Mouse (Mus musculus): ENCODE data around the gene Il25. TPM values are rescaled to one million over a fixed set of nuclear protein-coding genes. Genes with fewer than 3 reads are reported as not detected.

Gene Il25
- polyA plus RNA-seq, 1 experiment from 2014 or later: not detected

- Histone ChIP-seq H3K27me3 (replicated peaks) (peaks cover 36% of the 10 kb centered on the region), H3K27ac (no peak overlapping the region), H3K9me3 (replicated peaks) (no peaks in the 10 kb centered on the region), H3K4me1 (no peaks in the 10 kb centered on the region), H3K36me3 (no peaks in the 10 kb centered on the region), H3K4me2 (no peak overlapping the region), H3K4me3 (no peak overlapping the region), H3K9ac (no peak overlapping the region)
- ATAC-seq: no peak
- 75% methylated on average over 8 of the region's 8 CpGs for WGBS (ENCODE audit: insufficient replicate concordance)
These were observed 46.2 kb downstream of the Il25 start for GRCm38 (mm10) chr14:54978664-54979063.

DNA sequence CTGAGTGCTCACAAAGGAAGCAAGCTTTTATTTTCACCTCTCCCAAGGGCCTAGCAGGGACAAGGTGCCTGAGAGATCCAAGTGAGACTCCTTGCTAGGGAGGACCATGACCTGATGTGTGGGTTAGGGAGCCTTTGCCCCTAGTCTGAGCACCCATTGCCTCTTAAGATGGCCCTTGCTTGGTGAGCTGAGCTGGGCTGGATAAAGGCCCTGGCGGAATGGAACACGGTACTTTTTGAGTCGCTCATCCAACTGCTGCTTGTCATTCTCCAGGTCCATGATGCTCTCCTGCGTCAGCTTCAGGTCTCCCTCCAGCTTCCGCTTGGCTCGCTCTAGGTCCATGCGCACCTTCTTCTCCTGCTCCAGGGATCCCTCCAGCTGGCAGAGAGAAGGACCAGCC is 49.4 kb downstream of the Il25 start:
- WGBS (ENCODE audit: insufficient replicate concordance): 70% methylated on average over 7 of the region's 7 CpGs
- H3K9me3 ChIP-seq (replicated peaks): no peaks in the 10 kb centered on the region
- H3K9ac ChIP-seq: no peak overlapping the region
- H3K27ac ChIP-seq: no peak overlapping the region
- H3K4me1 ChIP-seq: no peaks in the 10 kb centered on the region
- H3K27me3 ChIP-seq (replicated peaks): peaks cover 30% of the 10 kb centered on the region; the same call in 1 of the 2 replicates
- H3K36me3 ChIP-seq: no peaks in the 10 kb centered on the region
- H3K4me2 ChIP-seq: no peak overlapping the region
- no peak for ATAC-seq
- H3K4me3 ChIP-seq: no peak overlapping the region

MicroRNAs encoded within 50 kb of the gene (microRNA counts, 519-probe panel; counts per million panel counts)
- microRNA mmu-miR-208a: 582 counts per million, percentile 70 among the panel's probes with 10 or more counts
- 582 counts per million, percentile 70 among the panel's probes with 10 or more counts for microRNA mmu-miR-208b

Small RNAs within 50 kb of the gene (microRNA-seq; reads per million reads assigned to microRNA genes)
- 22.1 reads per million, percentile 32 among the genes with 10 or more reads in this experiment for gene Mir208a
- 125 reads per million, percentile 48 among the genes with 10 or more reads in this experiment for gene Mir208b

Other genes starting within 250 kb of the Il25 start
- gene 1700123O20Rik, start 246.5 kb upstream of the Il25 start, polyA plus RNA-seq (2016; fragmentation: Nextera tagmentation; extraction: Ambion mirVana): 51.6 and 53.9 TPM in 2 replicates
- 74.1 and 76.0 TPM in 2 replicates for gene Acin1, start 245.8 kb upstream of the Il25 start, polyA plus RNA-seq (2016; fragmentation: Nextera tagmentation; extraction: Ambion mirVana)
- 0.05 TPM in 1 of 2 replicates, not detected in the other for gene Gm29776, start 233.9 kb upstream of the Il25 start, polyA plus RNA-seq (2016; fragmentation: Nextera tagmentation; extraction: Ambion mirVana)
- gene Cebpe, start 220.5 kb upstream of the Il25 start, polyA plus RNA-seq (2016; fragmentation: Nextera tagmentation; extraction: Ambion mirVana): 3.3 and 3.7 TPM in 2 replicates
- 2.8 and 3.4 TPM in 2 replicates for gene Slc7a8, start 150.7 kb upstream of the Il25 start, polyA plus RNA-seq (2016; fragmentation: Nextera tagmentation; extraction: Ambion mirVana)
- gene Rnf212b, start 118.6 kb upstream of the Il25 start, polyA plus RNA-seq (2016; fragmentation: Nextera tagmentation; extraction: Ambion mirVana): not detected in 2 replicates
- gene Homez, start 61.7 kb upstream of the Il25 start, polyA plus RNA-seq (2016; fragmentation: Nextera tagmentation; extraction: Ambion mirVana): 4.0 and 4.1 TPM in 2 replicates
- 0.80 and 0.83 TPM in 2 replicates for gene Ppp1r3e, start 55.1 kb upstream of the Il25 start, polyA plus RNA-seq (2016; fragmentation: Nextera tagmentation; extraction: Ambion mirVana)
- 0.83 and 1.2 TPM in 2 replicates for gene Bcl2l2, start 49.3 kb upstream of the Il25 start, polyA plus RNA-seq (2016; fragmentation: Nextera tagmentation; extraction: Ambion mirVana)
- gene Gm20521, start 49.3 kb upstream of the Il25 start, polyA plus RNA-seq (2016; fragmentation: Nextera tagmentation; extraction: Ambion mirVana): 0.14 TPM in 1 of 2 replicates, not detected in the other
- gene Pabpn1, start 40.2 kb upstream of the Il25 start, polyA plus RNA-seq (2016; fragmentation: Nextera tagmentation; extraction: Ambion mirVana): 97.0 and 97.9 TPM in 2 replicates
- gene Slc22a17, start 19.6 kb upstream of the Il25 start, polyA plus RNA-seq (2016; fragmentation: Nextera tagmentation; extraction: Ambion mirVana): 5.9 and 6.0 TPM in 2 replicates
- gene Efs, start 6.6 kb upstream of the Il25 start, polyA plus RNA-seq (2016; fragmentation: Nextera tagmentation; extraction: Ambion mirVana): 1.5 and 2.0 TPM in 2 replicates
- not detected in 2 replicates for gene Cmtm5, start 3.6 kb downstream of the Il25 start, polyA plus RNA-seq (2016; fragmentation: Nextera tagmentation; extraction: Ambion mirVana)
- gene Myh6, start 34.2 kb downstream of the Il25 start, polyA plus RNA-seq (2016; fragmentation: Nextera tagmentation; extraction: Ambion mirVana): 0.77 and 1.2 TPM in 2 replicates
- gene Gm17428, start 44.2 kb downstream of the Il25 start, polyA plus RNA-seq (2016; fragmentation: Nextera tagmentation; extraction: Ambion mirVana): not detected in 2 replicates
- gene Myh7, start 61.9 kb downstream of the Il25 start, polyA plus RNA-seq (2016; fragmentation: Nextera tagmentation; extraction: Ambion mirVana): 0.82 and 2.4 TPM in 2 replicates
- gene Ngdn, start 82.8 kb downstream of the Il25 start, polyA plus RNA-seq (2016; fragmentation: Nextera tagmentation; extraction: Ambion mirVana): 55.6 and 57.5 TPM in 2 replicates
- 2.4 and 2.5 TPM in 2 replicates for gene Zfhx2, start 159.6 kb downstream of the Il25 start, polyA plus RNA-seq (2016; fragmentation: Nextera tagmentation; extraction: Ambion mirVana)
- gene Thtpa, start 162.1 kb downstream of the Il25 start, polyA plus RNA-seq (2016; fragmentation: Nextera tagmentation; extraction: Ambion mirVana): 6.9 TPM in 2 replicates
- 34.0 and 34.5 TPM in 2 replicates for gene Ap1g2, start 173.9 kb downstream of the Il25 start, polyA plus RNA-seq (2016; fragmentation: Nextera tagmentation; extraction: Ambion mirVana)
- gene Jph4, start 184.2 kb downstream of the Il25 start, polyA plus RNA-seq (2016; fragmentation: Nextera tagmentation; extraction: Ambion mirVana): 0.15 and 0.18 TPM in 2 replicates

Data from liver, embryonic 12.5 days (tissue).